Mouse (Mus musculus): ENCODE data around the gene Mvp.

GRCm38 (mm10) chr7:127022528-127023271 lies 8.3 kb upstream of the Mvp start:
- TF ChIP-seq CTCF (IDR thresholded peaks at IDR 0.05; ENCODE audit: extremely low read depth, insufficient read length, insufficient replicate concordance, low read depth, low read length) (no peak), POLR2A (IDR thresholded peaks at IDR 0.05; ENCODE audit: low read depth, low read length) (no peak)
